In the genomic region with DNA sequence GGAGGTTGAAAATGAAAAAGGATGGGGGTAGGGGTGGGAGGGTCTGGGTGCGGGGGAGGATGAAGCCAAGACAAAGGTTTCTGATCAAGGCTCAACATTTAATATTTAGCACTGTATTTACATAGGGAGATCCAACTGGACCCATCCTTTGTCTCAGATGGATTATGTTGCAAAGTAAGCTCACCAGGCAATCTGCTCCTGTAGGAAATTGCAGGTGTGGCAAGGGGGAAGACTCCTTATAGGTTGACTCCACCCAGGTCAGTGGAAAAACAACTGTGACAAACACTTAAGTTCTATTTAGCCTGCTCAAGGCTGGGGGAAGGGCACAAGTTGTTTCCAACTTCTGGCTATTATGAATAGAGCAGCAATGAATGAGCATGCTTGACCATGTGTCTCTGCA, we compare ENCODE assay signal across 26 mouse cellular contexts.
"Had no signal": no experiment of that assay in that cellular context is flagged by ENCODE, and none has a peak within 500 bp of the region (broad histone marks: within the 10 kb centered on the region; RNA-seq: fewer than 3 reads in every experiment).

No protein-coding gene starts in this region.

- H3K4me1 ChIP-seq: limb, embryonic 10.5 days; limb, embryonic 12.5 days; limb, embryonic 13.5 days; limb, embryonic 15.5 days; liver, embryonic 12.5 days; liver, embryonic 13.5 days; liver, embryonic 15.5 days; lung, embryonic 15.5 days; midbrain, embryonic 10.5 days; midbrain, embryonic 12.5 days; midbrain, embryonic 13.5 days; midbrain, embryonic 15.5 days; neural tube, embryonic 12.5 days had no signal

- H3K36me3 ChIP-seq: limb, embryonic 10.5 days; limb, embryonic 12.5 days; limb, embryonic 13.5 days; limb, embryonic 15.5 days; liver, embryonic 12.5 days; liver, embryonic 13.5 days; liver, embryonic 15.5 days; lung, embryonic 15.5 days; midbrain, embryonic 10.5 days; midbrain, embryonic 12.5 days; midbrain, embryonic 13.5 days; midbrain, embryonic 15.5 days; neural tube, embryonic 12.5 days had no signal

- H3K9me3 ChIP-seq: limb, embryonic 10.5 days; limb, embryonic 15.5 days; liver, embryonic 12.5 days; liver, embryonic 13.5 days; liver, embryonic 15.5 days; midbrain, embryonic 15.5 days had no signal

- DNase-seq: left cerebral cortex, postnatal 4 days; liver; liver, embryonic 13.5 days; liver, postnatal 0 days; lung, adult 18-20 months; lung, embryonic 14.5 days; lung, postnatal 14 days; lung, postnatal 36 days; lung, postnatal 4 days; midbrain, embryonic 14.5 days had no signal

- H3K27me3 ChIP-seq: limb, embryonic 12.5 days; limb, embryonic 13.5 days; limb, embryonic 15.5 days; liver, embryonic 12.5 days; liver, embryonic 13.5 days; liver, embryonic 15.5 days; lung, embryonic 15.5 days; megakaryocyte, embryonic 14.5 days; midbrain, embryonic 12.5 days; midbrain, embryonic 13.5 days; midbrain, embryonic 15.5 days; neural tube, embryonic 12.5 days had no signal

- H3K27ac ChIP-seq: limb, embryonic 10.5 days; limb, embryonic 12.5 days; limb, embryonic 13.5 days; limb, embryonic 15.5 days; liver, embryonic 12.5 days; liver, embryonic 13.5 days; liver, embryonic 14.5 days; liver, embryonic 15.5 days; lung, embryonic 15.5 days; macrophage; midbrain, embryonic 10.5 days; midbrain, embryonic 12.5 days; midbrain, embryonic 13.5 days; midbrain, embryonic 15.5 days; neural tube, embryonic 12.5 days had no signal

- H3K4me3 ChIP-seq: limb, embryonic 10.5 days; limb, embryonic 12.5 days; limb, embryonic 13.5 days; limb, embryonic 15.5 days; liver, embryonic 12.5 days; liver, embryonic 13.5 days; liver, embryonic 15.5 days; lung, embryonic 15.5 days; megakaryocyte, embryonic 14.5 days; midbrain, embryonic 10.5 days; midbrain, embryonic 12.5 days; midbrain, embryonic 13.5 days; midbrain, embryonic 15.5 days; myocyte; neural tube, embryonic 12.5 days had no signal

- H3K9ac ChIP-seq: limb, embryonic 12.5 days; limb, embryonic 13.5 days; limb, embryonic 15.5 days; liver, embryonic 12.5 days; liver, embryonic 13.5 days; liver, embryonic 14.5 days; liver, embryonic 15.5 days; liver, postnatal 0 days; lung, embryonic 14.5 days; lung, embryonic 15.5 days; midbrain, embryonic 12.5 days; midbrain, embryonic 13.5 days; midbrain, embryonic 15.5 days; neural tube, embryonic 12.5 days had no signal
